Mouse (Mus musculus) lung, embryonic 15.5 days (tissue): ENCODE measurements around the gene Surf1. TPM values are rescaled to one million over a fixed set of nuclear protein-coding genes. Genes with fewer than 3 reads are reported as not detected.

Experiments
- ATAC-seq: fragments of 200-750 bp; cut with Nextera tagmentation; 2 replicates; pipeline ENCODE4 v1.8.0; 2017; ENCODE audit warnings: moderate number of reproducible peaks, borderline replicate concordance; ENCODE audit not compliant: low FRiP score, low TSS enrichment; ENCODE audit errors: extremely low read depth
- H3K27ac ChIP-seq: fragments of 300-500 bp; sonication (generic); 2 replicates; pipeline ENCODE4 v1.5.1; 2015; ENCODE audit warnings: moderate library complexity, mild to moderate bottlenecking, inconsistent platforms
- H3K27me3 ChIP-seq: fragments of 300-500 bp; sonication (generic); 2 replicates; pipeline ENCODE4 v1.6.1; 2015; ENCODE audit warnings: inconsistent platforms
- H3K36me3 ChIP-seq: fragments of 300-500 bp; sonication (generic); 2 replicates; pipeline ENCODE4 v1.6.1; 2015; ENCODE audit warnings: inconsistent platforms
- H3K4me1 ChIP-seq: fragments of 300-500 bp; sonication (generic); 2 replicates; pipeline ENCODE4 v1.6.1; 2015; ENCODE audit warnings: inconsistent platforms
- H3K4me2 ChIP-seq: fragments of 300-500 bp; sonication (generic); 2 replicates; pipeline ENCODE4 v1.6.1; 2015; ENCODE audit warnings: inconsistent platforms, mild to moderate bottlenecking, moderate library complexity
- H3K4me3 ChIP-seq: fragments of 300-500 bp; sonication (generic); 2 replicates; pipeline ENCODE4 v1.5.1; 2015; ENCODE audit warnings: mild to moderate bottlenecking, inconsistent platforms
- H3K9ac ChIP-seq: fragments of 300-500 bp; sonication (generic); 2 replicates; pipeline ENCODE4 v1.6.1; 2015; ENCODE audit warnings: inconsistent platforms
- H3K9me3 ChIP-seq: fragments of 300-500 bp; sonication (generic); 2 replicates; pipeline ENCODE4 v1.6.1; 2016; ENCODE audit warnings: inconsistent platforms
- WGBS: fragments of 180-500 bp; shearing (Covaris S2); methylation state at CpG from one replicate; pipeline ENCODE4 v1.1.7; 2015; 5-methylcytosine and 5-hydroxymethylcytosine counted together
- polyA plus RNA-seq: library from polyadenylated mRNA; unstranded; fragments of >200 nt; fragmentation: Nextera tagmentation; extraction: Ambion mirVana; gene quantifications from 2 replicates; pipeline ENCODE4 v1.2.1, GENCODE M21; 2015

Surf1 gene
- polyA plus RNA-seq, 1 experiment from 2014 or later, result 56.8 TPM

DNA sequence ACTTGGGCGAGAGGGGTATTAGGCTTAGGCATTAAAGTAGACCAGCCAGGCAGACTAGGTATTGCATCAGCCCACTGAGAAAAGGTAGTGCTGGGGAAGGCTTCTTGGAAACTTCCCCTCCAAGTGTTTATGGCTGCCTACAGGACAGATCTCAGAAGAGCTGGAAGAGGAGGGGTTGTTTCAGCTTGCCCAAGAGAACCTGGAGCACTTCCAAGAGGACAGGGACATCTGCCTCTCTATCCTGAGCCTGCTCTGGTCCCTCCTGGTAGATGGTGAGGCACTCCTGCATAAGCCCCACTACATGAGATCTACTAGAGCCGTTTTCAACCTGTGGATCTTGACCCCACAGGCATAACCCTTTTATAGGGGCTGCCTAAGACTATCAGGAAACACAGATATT lies 34.1 kb upstream of the Surf1 start:
- no peaks in the 10 kb centered on the region for H3K4me1 ChIP-seq
- 79% methylated on average over 2 of the region's 2 CpGs for WGBS
- H3K27me3 ChIP-seq, result no peaks in the 10 kb centered on the region
- H3K4me3 ChIP-seq, result no peak overlapping the region
- H3K36me3 ChIP-seq, result peaks cover 39% of the 10 kb centered on the region
- H3K9ac ChIP-seq, result no peak overlapping the region
- ATAC-seq, result no peak
- H3K4me2 ChIP-seq, result no peak overlapping the region
- no peak overlapping the region for H3K27ac ChIP-seq
- H3K9me3 ChIP-seq, result no peaks in the 10 kb centered on the region

DNA sequence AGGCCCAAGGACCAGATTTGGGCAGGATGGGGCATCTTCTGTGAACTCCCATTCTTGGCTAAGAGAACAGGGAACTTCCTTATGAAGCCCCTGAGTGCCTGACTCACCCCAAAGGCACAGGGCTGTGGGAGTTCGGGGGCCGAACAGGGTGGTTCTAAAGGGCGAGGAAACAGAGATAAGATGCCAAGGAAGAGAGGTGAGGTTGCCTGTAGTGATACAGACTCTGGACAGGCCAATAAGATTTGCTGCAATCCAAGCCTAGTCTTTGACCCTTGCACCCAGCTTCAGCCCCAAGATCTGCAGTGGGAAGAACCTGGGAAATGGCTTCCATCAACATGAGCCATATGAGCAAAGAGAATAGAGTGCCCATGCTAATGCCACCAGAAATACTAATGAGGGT lies 26.9 kb upstream of the Surf1 start:
- WGBS, result 72% methylated on average over 3 of the region's 3 CpGs
- Histone ChIP-seq H3K9ac (no peak overlapping the region), H3K9me3 (no peaks in the 10 kb centered on the region), H3K4me3 (no peak overlapping the region), H3K4me2 (no peak overlapping the region), H3K4me1 (no peaks in the 10 kb centered on the region), H3K36me3 (0 out of 2 replicates have a peak, but pooled peaks cover 4% of the 10 kb centered on the region), H3K27me3 (no peaks in the 10 kb centered on the region), H3K27ac (no peak overlapping the region)
- ATAC-seq, result no peak

DNA sequence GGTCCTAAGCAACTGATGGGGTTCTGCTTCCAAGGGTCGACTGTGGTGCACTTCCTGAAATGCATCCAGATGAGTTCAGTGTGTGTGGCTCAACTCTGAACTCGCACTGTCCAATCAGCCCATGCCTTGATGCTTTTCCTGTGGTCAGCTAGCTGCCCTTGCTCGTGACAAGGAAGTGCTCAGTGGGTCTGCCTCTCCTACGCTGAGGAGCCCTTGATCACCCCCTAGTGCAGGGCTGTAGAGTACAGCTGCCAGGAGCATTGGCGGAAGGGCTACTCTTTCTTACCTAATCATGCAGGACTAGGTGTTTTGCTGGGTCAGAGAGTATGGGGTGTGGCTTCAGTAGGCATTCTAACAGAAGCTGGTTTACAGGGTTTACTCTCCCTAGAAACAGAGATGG lies 25.2 kb upstream of the Surf1 start:
- H3K4me3 ChIP-seq, result no peak overlapping the region
- no peaks in the 10 kb centered on the region for H3K4me1 ChIP-seq
- no peak overlapping the region for H3K4me2 ChIP-seq
- H3K27ac ChIP-seq, result no peak overlapping the region
- ATAC-seq, result no peak
- H3K9ac ChIP-seq, result no peak overlapping the region
- WGBS, result 36% methylated on average over 5 of the region's 5 CpGs
- no peaks in the 10 kb centered on the region for H3K9me3 ChIP-seq
- no peaks in the 10 kb centered on the region for H3K36me3 ChIP-seq
- H3K27me3 ChIP-seq, result no peaks in the 10 kb centered on the region

DNA sequence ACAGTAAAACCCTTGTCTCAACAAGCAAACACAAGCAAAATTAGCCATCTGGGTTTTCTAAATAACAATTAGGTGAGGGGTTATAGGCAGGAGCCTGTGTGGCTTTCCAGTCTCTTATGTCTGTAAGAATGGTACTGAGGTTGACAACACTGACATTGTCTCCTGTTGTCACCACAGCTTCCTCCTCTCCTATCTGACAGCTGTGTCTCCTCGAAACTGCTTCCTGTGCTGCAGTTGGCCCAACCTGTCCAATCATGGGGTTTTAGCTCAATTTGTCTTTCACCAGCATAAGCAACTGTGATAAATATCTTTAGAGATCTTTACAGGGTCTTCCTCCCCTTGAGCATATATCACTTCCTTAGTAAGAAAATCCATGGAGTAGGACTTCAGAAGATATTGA lies 20.1 kb upstream of the Surf1 start:
- Histone ChIP-seq H3K27me3 (no peaks in the 10 kb centered on the region), H3K9ac (no peak overlapping the region), H3K27ac (no peak overlapping the region), H3K4me2 (no peak overlapping the region), H3K4me1 (peaks cover 11% of the 10 kb centered on the region), H3K9me3 (no peaks in the 10 kb centered on the region), H3K36me3 (no peaks in the 10 kb centered on the region), H3K4me3 (no peak overlapping the region)
- ATAC-seq, result no peak
- 57% methylated on average over 1 of the region's 1 CpGs for WGBS

DNA sequence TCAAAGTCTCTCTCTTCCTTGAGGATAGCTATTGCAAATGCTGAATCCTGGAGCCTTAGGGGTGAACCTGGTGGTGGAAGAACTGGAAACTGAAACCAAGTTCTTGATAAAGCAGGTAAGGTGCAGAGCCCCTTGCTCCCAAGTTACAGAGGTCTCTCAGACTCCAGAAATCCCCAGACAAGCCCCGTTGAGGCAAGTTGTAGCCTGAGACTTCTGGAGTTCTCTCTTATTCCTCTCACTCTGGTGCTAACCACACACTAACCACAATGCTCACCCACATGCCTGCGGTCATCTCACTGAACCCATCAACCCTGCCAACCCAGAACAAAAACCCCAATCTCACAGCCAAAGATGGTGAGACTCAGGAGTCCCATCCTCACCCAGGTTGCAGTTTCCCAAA lies 19.0 kb upstream of the Surf1 start:
- no peak overlapping the region for H3K4me2 ChIP-seq
- no peak overlapping the region for H3K9ac ChIP-seq
- peaks cover 21% of the 10 kb centered on the region for H3K4me1 ChIP-seq
- H3K27me3 ChIP-seq, result no peaks in the 10 kb centered on the region
- ATAC-seq, result no peak
- no peak overlapping the region for H3K27ac ChIP-seq
- H3K4me3 ChIP-seq, result no peak overlapping the region
- no peaks in the 10 kb centered on the region for H3K9me3 ChIP-seq
- 98% methylated on average over 2 of the region's 2 CpGs for WGBS
- H3K36me3 ChIP-seq, result peaks cover 8% of the 10 kb centered on the region; the same call in 1 of the 2 replicates

DNA sequence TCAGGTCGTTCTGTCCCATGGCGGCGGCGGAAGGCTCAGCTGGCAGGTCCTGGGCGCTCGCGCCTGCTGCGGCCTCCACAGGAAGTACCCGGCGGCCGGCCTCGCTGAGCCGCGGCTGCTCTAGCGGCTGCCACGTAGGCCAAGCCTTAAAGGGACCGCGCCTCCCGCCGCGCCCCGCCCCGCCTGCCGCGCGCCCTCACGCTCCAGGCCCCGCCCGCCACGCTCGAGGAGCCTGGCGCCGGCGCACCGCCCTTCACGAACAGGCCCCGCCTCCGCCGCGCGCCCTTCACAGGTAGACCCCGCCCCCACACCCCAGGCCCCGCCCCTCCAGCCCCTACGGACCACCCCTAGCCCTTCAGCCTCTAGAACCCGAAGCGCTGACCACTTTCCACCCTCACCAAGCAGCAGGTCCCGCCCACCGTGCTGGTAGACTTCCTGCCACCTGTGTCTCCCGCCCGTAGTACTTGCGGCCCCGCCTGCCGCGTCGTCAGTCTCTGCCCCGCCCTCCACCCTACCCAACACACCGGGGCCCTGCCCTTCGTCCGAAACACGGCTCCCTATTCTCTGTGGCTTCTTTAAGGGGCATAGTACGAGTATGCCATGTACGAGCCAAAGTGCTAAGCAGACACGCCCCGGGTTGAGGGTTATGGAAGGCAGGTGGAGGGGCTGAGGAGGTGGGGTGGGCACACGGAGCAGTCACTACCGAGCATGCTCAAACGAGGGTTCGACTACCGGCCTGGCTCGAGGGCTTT lies 17.1 kb upstream of the Surf1 start, which contains the start of the genes Surf4 and Stkld1:
Surf4 (minus strand) TSS at position 625 of the 752 bp plus-strand sequence.
Stkld1 (plus strand) TSS at position 744 of the 752 bp plus-strand sequence.
- Histone ChIP-seq H3K36me3 (peaks cover 24% of the 10 kb centered on the region), H3K4me2 (peak within 1 kb of the TSS; percentile 64), H3K27ac (peak within 1 kb of the TSS; percentile 90), H3K4me3 (peak within 1 kb of the TSS; percentile 95), H3K9ac (peak within 1 kb of the TSS; percentile 95), H3K4me1 (peaks cover 21% of the 10 kb centered on the region), H3K27me3 (no peaks in the 10 kb centered on the region), H3K9me3 (no peaks in the 10 kb centered on the region)
- WGBS, result 1% methylated on average over 67 of the region's 70 CpGs
- ATAC-seq, result peak; percentile 96

DNA sequence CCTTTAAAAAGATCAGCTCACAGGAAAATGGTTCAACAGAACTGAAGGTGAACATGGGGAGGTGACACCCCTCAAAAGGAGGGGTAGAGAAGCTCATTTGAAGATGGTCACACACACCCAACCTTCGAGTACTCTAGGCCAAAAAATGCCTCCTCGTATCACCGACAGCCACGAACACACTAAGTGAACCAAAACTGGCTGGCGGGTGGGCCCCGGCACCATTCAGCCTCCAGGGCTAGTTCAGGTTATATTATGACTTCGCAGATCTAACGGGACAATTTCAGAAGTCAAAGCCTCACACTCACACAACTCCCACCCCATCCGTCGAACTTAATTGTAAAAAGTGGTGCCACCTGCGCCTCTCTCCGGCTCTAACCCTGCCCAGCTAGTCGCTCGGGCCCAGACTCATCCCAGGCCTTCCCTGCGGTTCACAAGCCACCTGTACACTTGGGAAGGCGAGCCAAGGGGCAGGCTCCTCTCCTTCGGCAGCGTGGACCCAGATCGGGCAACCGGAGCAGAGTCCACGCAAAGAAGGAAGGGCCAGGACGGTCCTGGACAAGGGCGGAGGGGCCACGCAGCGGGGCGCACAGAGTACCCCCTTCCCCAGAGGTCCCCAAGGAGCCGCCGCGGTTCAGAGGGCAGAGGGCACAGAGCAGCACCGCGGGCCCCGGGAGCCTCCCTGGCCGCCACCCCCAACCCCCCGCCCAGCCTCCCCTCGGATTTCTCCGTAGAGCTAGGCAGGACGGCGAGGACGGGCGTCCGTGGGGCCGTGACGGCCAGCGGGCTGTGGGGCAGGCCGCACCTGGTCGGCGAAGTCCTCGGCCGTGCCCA lies 16.4 kb upstream of the Surf1 start:
- Histone ChIP-seq H3K4me3 (peak overlapping the region; percentile 95), H3K36me3 (peaks cover 29% of the 10 kb centered on the region), H3K4me2 (peak overlapping the region; percentile 64), H3K4me1 (peaks cover 21% of the 10 kb centered on the region), H3K9me3 (no peaks in the 10 kb centered on the region), H3K27me3 (no peaks in the 10 kb centered on the region), H3K9ac (peak overlapping the region; percentile 95), H3K27ac (peak overlapping the region; percentile 90)
- ATAC-seq, result peak; percentile 49
- WGBS, result under 1% methylated on average over 49 of the region's 49 CpGs

DNA sequence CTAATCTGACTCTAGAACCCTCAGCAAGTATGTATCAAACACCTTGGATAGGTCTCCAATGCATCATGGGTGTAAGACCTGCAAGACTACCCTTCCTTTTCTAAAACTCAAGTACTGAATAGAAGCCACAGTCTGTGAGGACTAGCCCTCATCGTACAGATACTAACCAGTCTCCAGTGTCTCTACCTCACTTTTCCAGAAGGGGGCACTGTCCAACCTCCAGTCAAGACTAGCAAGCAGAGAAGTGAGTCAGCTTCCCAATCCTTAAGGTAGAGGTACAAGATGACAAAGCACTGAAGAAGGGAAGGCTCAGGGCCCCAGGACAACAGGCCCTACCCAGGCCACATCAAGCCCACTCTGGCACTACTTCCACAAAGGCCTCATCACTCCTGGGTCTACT lies 14.1 kb upstream of the Surf1 start:
- peaks cover 51% of the 10 kb centered on the region for H3K36me3 ChIP-seq
- no peak overlapping the region for H3K27ac ChIP-seq
- no peak overlapping the region for H3K4me3 ChIP-seq
- 34% methylated on average over 1 of the region's 1 CpGs for WGBS
- ATAC-seq, result no peak
- peaks cover 21% of the 10 kb centered on the region for H3K4me1 ChIP-seq
- no peaks in the 10 kb centered on the region for H3K9me3 ChIP-seq
- H3K4me2 ChIP-seq, result no peak overlapping the region
- no peak overlapping the region for H3K9ac ChIP-seq
- no peaks in the 10 kb centered on the region for H3K27me3 ChIP-seq

DNA sequence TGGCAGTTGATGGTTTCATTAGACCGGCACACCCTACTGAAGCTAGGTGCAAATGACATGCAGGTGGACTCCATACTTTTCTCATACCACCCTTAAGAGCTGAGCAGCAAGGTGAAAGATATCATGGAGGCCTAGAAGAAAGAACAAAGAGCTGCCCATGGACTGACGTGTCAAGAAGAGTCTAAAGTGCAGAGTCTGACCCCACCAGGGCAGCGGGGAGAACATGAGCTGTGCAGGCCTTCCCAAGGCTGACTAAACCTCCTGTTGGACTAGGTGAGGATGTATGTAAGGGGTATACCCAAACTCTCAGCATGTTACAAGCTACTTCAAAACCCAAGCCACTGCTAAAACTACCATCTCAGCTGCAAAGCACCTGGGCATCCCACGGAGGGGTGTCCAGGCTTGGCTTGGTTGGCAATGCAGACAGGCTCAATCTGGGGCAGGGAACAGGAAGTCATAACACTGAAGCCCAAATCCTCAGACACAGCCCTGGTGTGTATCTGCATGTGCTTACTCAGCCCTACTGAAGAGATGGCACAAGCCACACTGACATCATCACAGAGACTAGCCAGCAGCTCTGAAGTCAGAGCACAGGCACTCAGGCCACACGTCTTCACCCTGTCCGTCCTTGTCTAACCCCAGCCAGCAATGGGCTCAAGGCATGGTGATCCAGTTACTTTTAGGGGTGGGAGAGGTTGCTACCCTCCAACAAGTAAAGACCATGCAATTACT lies 11.6 kb upstream of the Surf1 start:
- Histone ChIP-seq H3K4me3 (no peak overlapping the region), H3K4me2 (no peak overlapping the region), H3K9me3 (no peaks in the 10 kb centered on the region), H3K9ac (no peak overlapping the region), H3K4me1 (peaks cover 18% of the 10 kb centered on the region), H3K27ac (no peak overlapping the region), H3K27me3 (no peaks in the 10 kb centered on the region), H3K36me3 (peaks cover 75% of the 10 kb centered on the region)
- ATAC-seq, result no peak
- WGBS, result 83% methylated on average over 6 of the region's 6 CpGs

DNA sequence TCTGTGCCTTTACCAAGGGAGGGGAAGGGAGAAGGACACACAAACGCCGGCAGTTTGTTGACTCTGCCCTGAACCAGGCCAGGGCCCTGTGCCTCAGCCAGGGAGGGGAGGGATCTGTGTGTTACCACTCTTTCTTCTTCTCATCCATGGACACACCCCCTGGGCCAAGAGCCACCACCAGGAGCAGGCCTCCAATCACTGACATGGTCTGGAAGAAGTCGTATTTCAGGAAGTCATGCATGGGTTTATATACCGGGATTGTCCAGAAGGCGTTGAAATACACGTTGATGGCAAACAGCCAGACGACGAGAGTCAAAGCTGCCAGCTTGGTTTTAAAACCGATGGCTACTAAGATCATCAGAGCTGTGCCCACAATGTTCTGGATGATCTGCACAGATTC lies 5.5 kb upstream of the Surf1 start:
- peaks cover 14% of the 10 kb centered on the region for H3K4me1 ChIP-seq
- no peak overlapping the region for H3K4me2 ChIP-seq
- H3K36me3 ChIP-seq, result peaks cover 88% of the 10 kb centered on the region
- no peaks in the 10 kb centered on the region for H3K27me3 ChIP-seq
- no peak for ATAC-seq
- H3K9me3 ChIP-seq, result no peaks in the 10 kb centered on the region
- H3K27ac ChIP-seq, result no peak overlapping the region
- H3K4me3 ChIP-seq, result no peak overlapping the region
- 47% methylated on average over 9 of the region's 9 CpGs for WGBS
- H3K9ac ChIP-seq, result no peak overlapping the region

DNA sequence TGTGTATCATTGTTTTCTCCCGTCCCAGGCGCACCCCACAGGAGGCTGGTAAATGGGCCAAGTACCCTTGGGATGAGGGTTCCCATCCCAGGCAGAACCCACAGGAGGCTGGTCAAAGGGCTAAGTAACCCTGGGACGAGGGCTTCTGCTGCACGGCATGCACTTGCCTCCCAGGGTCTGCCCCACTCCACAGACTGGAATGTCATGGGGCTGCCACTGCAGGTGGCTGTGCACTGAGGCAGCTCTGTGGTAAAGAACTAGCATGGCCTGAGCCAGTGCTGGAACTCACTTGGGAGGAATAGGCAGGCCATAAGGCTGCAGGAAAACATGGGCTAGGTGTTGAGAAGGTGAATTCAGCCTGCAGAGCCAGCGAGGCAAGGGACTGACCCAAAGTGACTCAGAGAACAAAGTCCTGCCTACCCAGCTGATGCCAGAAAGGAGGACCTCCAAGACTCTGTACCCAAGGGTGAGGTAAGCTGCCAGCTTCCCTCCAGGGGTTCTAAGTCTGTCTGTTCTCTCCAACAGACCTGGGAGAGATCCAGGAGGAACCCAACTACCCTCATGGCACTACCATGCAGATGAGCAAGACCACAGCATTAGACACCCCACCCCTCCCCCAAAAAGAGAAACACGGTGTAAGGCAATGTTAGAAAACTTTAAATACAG lies 4.0 kb upstream of the Surf1 start:
- H3K4me2 ChIP-seq, result no peak overlapping the region
- 79% methylated on average over 6 of the region's 6 CpGs for whole genome bisulfite sequencing
- H3K9me3 ChIP-seq, result no peaks in the 10 kb centered on the region
- H3K27ac ChIP-seq, result no peak overlapping the region
- H3K9ac ChIP-seq, result no peak overlapping the region
- no peak for ATAC-seq
- H3K4me3 ChIP-seq, result no peak overlapping the region
- peaks cover 73% of the 10 kb centered on the region for H3K36me3 ChIP-seq
- H3K27me3 ChIP-seq, result no peaks in the 10 kb centered on the region
- peaks cover 21% of the 10 kb centered on the region for H3K4me1 ChIP-seq
